Mouse (Mus musculus) embryonic facial prominence, embryonic 13.5 days (tissue): ENCODE data around the gene Hic1. TPM values are rescaled to one million over a fixed set of nuclear protein-coding genes. Genes with fewer than 3 reads are reported as not detected.
A peak's percentile ranks its signal among the peaks of the same experiment; 100 is the strongest.

Source experiments
- ATAC-seq: fragments of 200-750 bp; cut with Nextera tagmentation; 2 replicates; pipeline ENCODE4 v1.8.0; 2017; ENCODE audit warnings: low read depth; ENCODE audit not compliant: insufficient number of reproducible peaks, insufficient read depth, low FRiP score, low TSS enrichment
- H3K27ac ChIP-seq: fragments of 300-500 bp; sonication (generic); 2 replicates; pipeline ENCODE4 v1.5.1; 2015; ENCODE audit warnings: moderate library complexity, mild to moderate bottlenecking, inconsistent platforms
- H3K27me3 ChIP-seq: fragments of 300-500 bp; sonication (generic); 2 replicates; pipeline ENCODE4 v1.6.1; 2015; ENCODE audit warnings: mild to moderate bottlenecking, inconsistent platforms
- H3K36me3 ChIP-seq: fragments of 300-500 bp; sonication (generic); 2 replicates; pipeline ENCODE4 v1.6.1; 2015; ENCODE audit warnings: mild to moderate bottlenecking, inconsistent platforms
- H3K4me1 ChIP-seq: fragments of 300-500 bp; sonication (generic); 2 replicates; pipeline ENCODE4 v1.6.1; 2015; ENCODE audit warnings: inconsistent platforms
- H3K4me2 ChIP-seq: fragments of 300-500 bp; sonication (generic); 2 replicates; pipeline ENCODE4 v1.6.1; 2015; ENCODE audit warnings: moderate library complexity, mild to moderate bottlenecking, inconsistent platforms
- H3K4me3 ChIP-seq: fragments of 300-500 bp; sonication (generic); 2 replicates; pipeline ENCODE4 v1.5.1; 2015; ENCODE audit warnings: mild to moderate bottlenecking, inconsistent platforms
- H3K9ac ChIP-seq: fragments of 300-500 bp; sonication (generic); 2 replicates; pipeline ENCODE4 v1.6.1; 2015; ENCODE audit warnings: mild to moderate bottlenecking, inconsistent platforms
- H3K9me3 ChIP-seq: fragments of 300-500 bp; sonication (generic); 2 replicates; pipeline ENCODE4 v1.6.1; 2016; ENCODE audit warnings: inconsistent platforms
- WGBS: fragments of 180-500 bp; shearing (Covaris S2); methylation state at CpG from one replicate; pipeline ENCODE4 v1.1.7; 2015; ENCODE audit warnings: mixed read lengths; 5-methylcytosine and 5-hydroxymethylcytosine counted together
- polyA plus RNA-seq: library from polyadenylated mRNA; unstranded; fragments of >200 nt; fragmentation: Nextera tagmentation; extraction: Ambion mirVana; gene quantifications from 2 replicates; pipeline ENCODE4 v1.2.1, GENCODE M21; 2015

The Hic1 gene
- polyA plus RNA-seq, 1 experiment from 2014 or later = 9.7 TPM

- H3K4me2 ChIP-seq = peak overlapping the region; percentile 89
- peak overlapping the region; percentile 59 for H3K4me3 ChIP-seq
- H3K4me1 ChIP-seq = peaks cover 62% of the 10 kb centered on the region
- no peaks in the 10 kb centered on the region for H3K9me3 ChIP-seq
- no peak overlapping the region for H3K27ac ChIP-seq
- peaks cover 66% of the 10 kb centered on the region for H3K27me3 ChIP-seq
- H3K9ac ChIP-seq = 0 out of 2 replicates have a peak overlapping the region, but pooled peaks have one; percentile 46
- H3K36me3 ChIP-seq = peaks cover 4% of the 10 kb centered on the region; the same call in 1 of the 2 replicates
- under 1% methylated on average over 75 of the region's 75 CpGs for WGBS
- ATAC-seq = no peak; the same call in 1 of the 2 replicates
Observed at GRCm38 (mm10) chr11:75172151-75173094, 3.1 kb upstream of the Hic1 start.

- Histone ChIP-seq H3K9me3 (no peaks in the 10 kb centered on the region), H3K4me1 (peaks cover 72% of the 10 kb centered on the region), H3K4me3 (no peak overlapping the region), H3K27me3 (peaks cover 77% of the 10 kb centered on the region), H3K4me2 (peak overlapping the region; percentile 89), H3K9ac (no peak overlapping the region), H3K36me3 (no peaks in the 10 kb centered on the region; the same call in 1 of the 2 replicates), H3K27ac (no peak overlapping the region)
- no peak for ATAC-seq
- 5% methylated on average over 17 of the region's 17 CpGs for WGBS
Observed at GRCm38 (mm10) chr11:75171186-75171865, 2.0 kb upstream of the Hic1 start.

DNA sequence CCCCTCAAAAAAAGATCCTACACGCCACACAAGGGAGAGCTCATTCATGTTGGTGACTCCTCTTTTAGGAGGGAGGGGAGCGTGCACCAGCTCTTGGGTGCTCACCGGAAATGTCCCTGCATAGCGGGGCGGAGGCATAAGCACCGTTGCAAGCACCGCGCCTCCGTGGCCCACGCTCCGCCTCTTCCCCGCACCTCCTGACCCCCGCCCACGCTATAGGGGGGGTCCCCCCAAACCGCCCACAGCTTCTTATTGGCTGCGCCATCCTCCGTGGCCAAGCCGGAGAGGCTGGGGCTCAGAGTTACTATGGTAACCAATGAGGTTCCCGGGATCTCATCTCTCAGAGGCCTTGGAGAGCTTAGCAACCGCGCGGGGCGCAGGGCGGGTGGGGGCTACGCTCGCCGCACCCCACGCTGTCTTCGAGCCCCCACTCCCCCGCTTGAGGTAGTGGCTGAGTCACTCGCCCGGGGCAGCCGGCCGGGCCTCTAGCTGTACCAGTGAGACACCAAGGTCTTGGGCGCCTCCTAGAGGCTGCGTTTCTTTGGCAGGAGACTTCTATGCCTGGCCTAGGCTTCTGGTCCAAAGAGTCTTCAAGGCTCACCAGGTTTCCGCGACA lies 925 bp upstream of the Hic1 start:
- WGBS = under 1% methylated on average over 38 of the region's 38 CpGs
- H3K4me2 ChIP-seq = peak overlapping the region; percentile 94
- peak; percentile 49; the same call in 1 of the 2 replicates for ATAC-seq
- peaks cover 83% of the 10 kb centered on the region for H3K4me1 ChIP-seq
- no peak overlapping the region for H3K9ac ChIP-seq
- peak overlapping the region; percentile 60 for H3K4me3 ChIP-seq
- peaks cover under 1% of the 10 kb centered on the region; the same call in 1 of the 2 replicates for H3K36me3 ChIP-seq
- peaks cover 88% of the 10 kb centered on the region for H3K27me3 ChIP-seq
- H3K9me3 ChIP-seq = no peaks in the 10 kb centered on the region
- H3K27ac ChIP-seq = no peak overlapping the region

DNA sequence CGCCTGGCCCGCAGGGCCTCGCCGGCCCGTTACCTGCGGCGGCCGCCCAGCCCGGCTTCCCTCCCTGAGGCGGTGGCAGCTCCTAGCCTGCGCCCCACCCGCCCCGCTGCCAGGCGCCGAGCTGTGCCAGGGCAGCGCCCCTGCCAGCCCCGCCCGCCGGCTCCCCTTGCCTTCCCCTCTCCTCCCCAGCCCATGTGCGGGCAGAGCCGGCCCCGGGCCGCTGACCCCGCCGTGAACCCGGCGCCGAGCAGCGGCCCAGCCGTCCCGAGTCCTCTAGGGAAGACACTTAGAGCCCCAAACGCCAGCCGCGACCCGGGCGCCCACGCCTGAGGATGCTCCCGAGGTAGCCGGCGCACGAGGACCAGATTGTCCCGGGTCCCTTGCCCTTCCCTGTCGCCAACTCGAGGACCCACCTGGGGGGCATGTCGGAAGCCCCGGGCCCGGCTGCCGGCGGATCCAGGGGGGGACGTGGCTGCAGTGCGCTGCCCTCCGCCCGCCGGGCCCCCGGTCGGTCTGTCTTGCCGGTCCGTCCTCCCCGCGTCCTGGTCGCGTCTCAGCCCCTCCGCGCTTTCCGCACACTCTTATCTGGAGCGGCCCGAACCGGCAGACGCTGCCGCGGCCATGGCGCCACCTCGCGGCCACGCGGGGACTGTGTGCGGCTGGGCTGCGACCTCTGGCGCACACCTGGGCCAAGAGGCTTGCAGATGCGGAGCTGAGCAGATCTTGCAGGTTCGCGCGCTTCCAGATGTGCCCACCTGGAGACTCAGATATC lies 543 bp downstream of the Hic1 start:
- no peaks in the 10 kb centered on the region for H3K9me3 ChIP-seq
- peaks cover 100% of the 10 kb centered on the region for H3K27me3 ChIP-seq
- peak overlapping the region; percentile 60 for H3K4me3 ChIP-seq
- peaks cover 84% of the 10 kb centered on the region for H3K4me1 ChIP-seq
- WGBS = under 1% methylated on average over 83 of the region's 83 CpGs
- peak overlapping the region; percentile 74 for H3K9ac ChIP-seq
- no peak for ATAC-seq
- H3K36me3 ChIP-seq = peaks cover 10% of the 10 kb centered on the region
- peak overlapping the region; percentile 94 for H3K4me2 ChIP-seq
- H3K27ac ChIP-seq = peak overlapping the region; percentile 68

DNA sequence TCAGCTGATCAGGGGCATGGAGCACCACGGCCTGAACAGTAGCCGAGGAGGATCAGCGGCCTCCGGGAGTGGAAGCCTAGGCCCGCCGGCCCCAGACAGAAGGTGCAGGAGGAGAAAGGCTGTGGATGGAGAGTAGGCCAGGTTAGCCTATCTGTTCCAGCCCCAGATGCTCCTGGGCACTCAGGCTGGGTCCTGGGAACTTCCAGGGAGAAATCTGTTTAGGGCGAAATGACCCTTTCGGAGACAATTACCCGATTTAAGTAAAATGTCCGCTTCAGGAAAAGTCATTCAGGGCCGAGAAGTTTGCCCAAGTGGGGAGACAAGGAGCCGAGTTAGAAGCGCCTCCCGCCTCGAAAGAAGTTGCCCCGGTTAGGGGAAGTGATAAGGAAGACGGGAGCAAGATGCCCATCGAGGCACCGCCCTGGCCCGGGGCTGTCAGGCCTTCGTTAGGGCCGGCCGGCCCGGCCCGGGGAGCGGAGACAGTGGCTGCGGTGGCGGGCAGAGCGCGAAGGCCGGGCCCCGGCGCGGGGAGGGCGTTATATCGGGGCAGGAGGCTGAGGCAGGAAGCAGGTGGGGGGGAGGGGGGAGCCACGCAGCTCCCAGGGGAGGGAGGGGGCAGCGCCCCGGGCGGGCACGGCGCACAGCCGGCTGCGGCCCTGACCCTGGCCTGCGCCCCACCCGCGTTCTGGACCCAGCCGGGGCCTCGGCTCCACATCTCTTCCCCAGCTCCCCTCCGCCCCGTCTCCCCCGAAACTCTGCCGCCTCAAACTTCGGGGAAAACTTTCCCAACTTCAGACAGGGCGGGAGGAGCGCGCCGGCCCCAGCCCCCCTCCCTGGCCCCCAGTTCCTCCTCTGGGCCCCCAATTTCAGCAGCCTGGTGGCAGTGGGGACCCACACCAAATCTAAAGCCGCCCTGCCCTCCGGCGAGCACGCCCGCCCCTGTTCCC lies 1.4 kb downstream of the Hic1 start:
- Histone ChIP-seq H3K9ac (peak overlapping the region; percentile 74), H3K4me2 (peak overlapping the region; percentile 94), H3K36me3 (peaks cover 18% of the 10 kb centered on the region), H3K4me1 (peaks cover 76% of the 10 kb centered on the region), H3K4me3 (peak overlapping the region; percentile 60), H3K27ac (peak overlapping the region; percentile 68), H3K27me3 (peaks cover 100% of the 10 kb centered on the region), H3K9me3 (no peaks in the 10 kb centered on the region)
- 6% methylated on average over 60 of the region's 63 CpGs for WGBS
- ATAC-seq = no peak

- H3K4me3 ChIP-seq = peak overlapping the region; percentile 60
- H3K27me3 ChIP-seq = peaks cover 98% of the 10 kb centered on the region
- WGBS = 3% methylated on average over 67 of the region's 68 CpGs
- H3K9me3 ChIP-seq = no peaks in the 10 kb centered on the region
- peaks cover 27% of the 10 kb centered on the region for H3K36me3 ChIP-seq
- no peak for ATAC-seq
- H3K4me1 ChIP-seq = peaks cover 68% of the 10 kb centered on the region
- H3K9ac ChIP-seq = peak overlapping the region; percentile 74
- peak overlapping the region; percentile 94 for H3K4me2 ChIP-seq
- H3K27ac ChIP-seq = peak overlapping the region; percentile 68
Observed at GRCm38 (mm10) chr11:75166861-75167642, 2.3 kb downstream of the Hic1 start.

- Histone ChIP-seq H3K4me3 (peak overlapping the region; percentile 60), H3K36me3 (peaks cover 33% of the 10 kb centered on the region)
Observed at GRCm38 (mm10) chr11:75166193-75166842, 3.0 kb downstream of the Hic1 start.

DNA sequence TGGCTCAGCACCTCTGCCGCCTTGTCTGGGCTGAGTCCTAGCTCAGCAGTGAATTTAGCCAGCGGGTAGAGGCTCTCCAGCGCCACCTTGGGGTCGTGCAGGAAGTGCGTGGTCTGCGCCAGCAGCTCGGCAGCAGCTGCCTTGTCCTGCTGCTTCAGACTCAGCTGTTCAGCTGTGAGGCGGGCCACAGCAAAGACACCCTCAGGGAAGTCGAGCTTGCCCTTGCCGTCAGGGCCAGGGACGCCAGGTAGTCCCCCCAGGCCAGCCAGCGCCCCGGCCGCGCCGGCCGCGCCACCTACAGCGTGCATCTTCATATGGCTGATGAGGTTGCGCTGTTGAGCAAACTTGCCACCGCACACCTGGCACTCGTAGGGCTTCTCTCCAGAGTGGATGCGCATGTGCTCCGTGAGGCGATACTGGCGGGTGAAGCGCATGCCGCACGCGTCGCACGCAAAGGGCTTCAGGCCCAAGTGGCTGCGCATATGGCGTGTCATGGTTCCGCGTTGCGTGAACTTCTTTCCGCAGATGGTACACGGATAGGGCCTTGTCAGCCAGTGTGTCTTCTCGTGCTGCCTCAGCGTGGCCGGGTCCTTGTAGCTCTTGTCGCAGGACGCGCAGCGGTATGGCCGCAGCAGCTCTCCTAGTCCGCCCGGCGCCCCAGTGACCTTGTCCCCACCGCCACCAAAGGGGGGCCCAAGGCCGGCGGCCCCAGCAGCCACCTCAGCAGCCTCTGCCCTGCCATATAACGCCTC lies 3.7 kb downstream of the Hic1 start:
- Histone ChIP-seq H3K9ac (peak overlapping the region; percentile 74), H3K4me3 (peak overlapping the region; percentile 60), H3K4me1 (peaks cover 65% of the 10 kb centered on the region), H3K27ac (peak overlapping the region; percentile 22; the same call in 1 of the 2 replicates), H3K4me2 (peak overlapping the region; percentile 94), H3K27me3 (peaks cover 84% of the 10 kb centered on the region), H3K36me3 (peaks cover 39% of the 10 kb centered on the region), H3K9me3 (no peaks in the 10 kb centered on the region)
- ATAC-seq = no peak
- 8% methylated on average over 54 of the region's 54 CpGs for WGBS

More at GRCm38 (mm10) chr11:75166193-75166842, 3.0 kb downstream of the Hic1 start:
- peak overlapping the region; percentile 74 for H3K9ac ChIP-seq
- H3K9me3 ChIP-seq = no peaks in the 10 kb centered on the region
- peak overlapping the region; percentile 94 for H3K4me2 ChIP-seq
- no peak for ATAC-seq
- H3K4me1 ChIP-seq = peaks cover 67% of the 10 kb centered on the region
- 2% methylated on average over 55 of the region's 55 CpGs for WGBS
- H3K27me3 ChIP-seq = peaks cover 91% of the 10 kb centered on the region
- H3K27ac ChIP-seq = peak overlapping the region; percentile 33; the same call in 1 of the 2 replicates
